Mouse (Mus musculus) heart, adult 2 months (tissue): ENCODE measurements around the gene Srgap1.

Source experiments
- CTCF ChIP-seq: fragments of 200-600 bp; IDR thresholded peaks from 2 replicates; pipeline ENCODE4 v1.8.1; 2022; ENCODE audit warnings: antibody characterized with exemption, mild to moderate bottlenecking, moderate library complexity
- EP300 ChIP-seq: fragments of 200-500 bp; IDR thresholded peaks from 2 replicates; pipeline ENCODE4 v1.6.1; 2011; ENCODE audit warnings: low read depth, low read length, control low read depth; ENCODE audit not compliant: insufficient read depth
- POLR2A ChIP-seq: fragments of 200-500 bp; IDR thresholded peaks from 2 replicates; pipeline ENCODE4 v1.6.1; 2011; ENCODE audit warnings: mild to moderate bottlenecking, low read depth, low read length, control low read depth; ENCODE audit not compliant: insufficient read depth

DNA sequence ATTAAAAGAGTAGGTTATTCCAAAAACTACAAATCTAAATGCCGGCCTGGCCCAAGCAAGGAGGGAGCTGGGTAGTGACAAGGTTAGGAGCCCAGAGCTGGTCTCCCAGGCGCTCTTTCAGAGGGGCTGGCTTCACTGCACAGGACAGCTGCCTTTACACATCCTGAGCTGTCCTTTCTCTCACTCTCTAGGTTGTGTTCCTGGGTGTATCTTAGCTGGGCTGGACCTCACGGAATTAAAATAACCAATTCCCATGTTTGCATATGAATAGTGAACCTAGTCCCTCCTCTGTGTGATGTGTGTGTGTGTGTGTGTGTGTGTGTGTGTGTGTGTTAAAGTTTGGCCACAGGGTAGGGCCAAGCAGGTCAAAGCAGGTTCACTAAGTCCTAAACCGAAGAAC is 2.2 kb downstream of the Srgap1 start:
- TF ChIP-seq POLR2A (no peak), CTCF (no peak), EP300 (no peak)
